Mouse (Mus musculus) ES-Bruce4 (cell line): Measurements from ENCODE around the gene Paqr8.

Source experiments
- CTCF ChIP-seq: IDR thresholded peaks from one replicate; pipeline ENCODE4 v1.8.1; 2011; ENCODE audit warnings: low read depth, low read length
- EP300 ChIP-seq: IDR thresholded peaks from 2 replicates; pipeline ENCODE4 v1.6.1; 2011; ENCODE audit warnings: low read depth, low read length; ENCODE audit not compliant: insufficient read depth
- POLR2A ChIP-seq: IDR thresholded peaks from one replicate; pipeline ENCODE4 v1.8.1; 2011; ENCODE audit warnings: low read length; ENCODE audit not compliant: insufficient read depth

GRCm38 (mm10) chr1:20935106-20935505 lies 44.7 kb downstream of the Paqr8 start:
- TF ChIP-seq CTCF (no peak), POLR2A (no peak), EP300 (no peak)
